Mouse (Mus musculus) Patski (cell line): ENCODE results near the gene Fggy. TPM values are rescaled to one million over a fixed set of nuclear protein-coding genes. Genes with fewer than 3 reads are reported as not detected.

Source experiments
- ATAC-seq: fragments of 100-300 bp; one replicate; pipeline ENCODE4 v1.8.0; 2021
- CTCF ChIA-PET: fragments of 350-600 bp; sonication (Branson Sonifier 250); formaldehyde crosslinking; loops from one replicate; lab custom pipeline; 2022; ENCODE audit warnings: inconsistent platforms; lab: Charles Lee
- POLR2A ChIA-PET: fragments of 350-600 bp; sonication (Branson Sonifier 250); formaldehyde crosslinking; loops from one replicate; lab custom pipeline; 2022; ENCODE audit warnings: antibody characterized with exemption, inconsistent platforms; lab: Charles Lee
- DNase-seq: peaks from one replicate; pipeline ENCODE4 v3.0.0-alpha.2; 2011; ENCODE audit warnings: low read depth, low spot score
- H3K27me3 ChIP-seq: fragments of 371-371 bp; one replicate; pipeline ENCODE4 v1.5.1; 2021
- CTCF ChIP-seq: fragments of 100-300 bp; IDR thresholded peaks from one replicate; pipeline ENCODE4 v1.5.1; 2021
- in situ Hi-C: fragments of 300-500 bp; cut with MboI; formaldehyde crosslinking; loops from 3 replicates; pipeline ENCODE4 v1.11.1; 2018; ENCODE audit warnings: low pct_unique_long_range_greater_than_20kb, mixed read lengths
- polyA plus RNA-seq: library from polyadenylated mRNA; unstranded; gene quantifications from one replicate; pipeline ENCODE4 v1.2.3, GENCODE M21; 2021

Gene Fggy
- polyA plus RNA-seq, 1 experiment from 2014 or later = 52.8 TPM

DNA sequence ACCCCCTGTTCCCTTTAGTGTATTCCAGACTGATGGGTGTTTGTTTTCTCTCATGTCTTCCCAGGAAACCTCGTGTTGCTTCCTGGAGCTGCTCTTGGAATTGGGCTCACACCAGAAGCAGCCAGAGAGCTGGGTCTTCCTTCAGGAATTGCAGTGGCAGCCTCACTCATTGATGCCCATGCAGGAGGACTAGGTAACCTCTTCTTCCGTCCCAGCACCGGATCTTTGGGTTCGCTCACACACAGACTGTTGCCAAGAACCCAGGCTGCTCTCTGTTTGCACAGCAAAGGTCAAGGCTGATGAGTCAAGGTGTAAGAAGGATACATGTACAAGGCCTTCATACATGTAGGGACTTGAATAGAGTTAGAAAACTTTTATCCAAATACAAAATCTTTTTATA is 181.4 kb downstream of the Fggy start:
- ChIA-PET POLR2A (interaction anchor here (1.6 kb wide), 1 partner anchor 687 kb away, joined by 4 read pairs; the partner anchor contains the start of gene Jun), CTCF (interaction anchor here (1.1 kb wide), 1 partner anchor 56 kb away, joined by 3 read pairs; no protein-coding TSS in a partner anchor)
- in situ Hi-C loops = loop anchor here (10.0 kb wide), 1 partner anchor 174 kb away; no protein-coding TSS in a partner anchor
- no peak for TF ChIP-seq CTCF
- no peak for ATAC-seq
- no peak for DNase-seq
- no peaks in the 10 kb centered on the region for H3K27me3 ChIP-seq

DNA sequence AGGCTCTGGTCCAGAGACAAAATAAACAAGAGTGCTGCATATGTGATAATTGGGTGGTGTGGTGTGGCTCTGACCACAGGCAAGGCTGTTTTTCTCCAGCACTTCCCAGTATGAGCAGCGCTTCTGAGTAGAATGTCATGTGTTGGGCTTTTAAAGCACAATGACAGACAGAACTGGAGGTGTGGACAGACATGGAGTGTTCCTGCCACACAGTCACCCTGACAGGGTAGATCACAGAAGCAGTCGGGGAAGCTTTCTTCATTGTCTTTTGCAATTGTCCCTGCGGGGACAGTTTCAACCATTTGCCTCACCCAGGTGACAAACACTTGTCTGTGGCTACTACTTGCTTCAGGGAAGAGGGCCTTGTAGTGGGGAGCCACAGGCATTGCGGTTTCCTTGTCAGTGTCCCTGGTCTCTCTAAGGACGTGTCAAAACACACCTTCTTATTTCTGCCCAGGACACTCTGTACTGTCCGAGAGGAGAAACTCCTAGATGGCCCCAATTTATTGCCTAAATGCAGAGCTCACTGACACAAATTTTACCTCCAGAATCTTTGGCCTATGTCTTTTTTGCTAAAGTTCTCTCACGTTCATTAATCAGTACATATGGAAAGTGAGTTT is 183.9 kb downstream of the Fggy start:
- no peak for TF ChIP-seq CTCF
- H3K27me3 ChIP-seq = no peaks in the 10 kb centered on the region
- in situ Hi-C loops = no loop called here
- ATAC-seq (no peak), DNase-seq (no peak)
- ChIA-PET CTCF (interaction anchor here (1.3 kb wide), 1 partner anchor 9 kb away, joined by 4 read pairs; no protein-coding TSS in a partner anchor), POLR2A (no interaction called here)

DNA sequence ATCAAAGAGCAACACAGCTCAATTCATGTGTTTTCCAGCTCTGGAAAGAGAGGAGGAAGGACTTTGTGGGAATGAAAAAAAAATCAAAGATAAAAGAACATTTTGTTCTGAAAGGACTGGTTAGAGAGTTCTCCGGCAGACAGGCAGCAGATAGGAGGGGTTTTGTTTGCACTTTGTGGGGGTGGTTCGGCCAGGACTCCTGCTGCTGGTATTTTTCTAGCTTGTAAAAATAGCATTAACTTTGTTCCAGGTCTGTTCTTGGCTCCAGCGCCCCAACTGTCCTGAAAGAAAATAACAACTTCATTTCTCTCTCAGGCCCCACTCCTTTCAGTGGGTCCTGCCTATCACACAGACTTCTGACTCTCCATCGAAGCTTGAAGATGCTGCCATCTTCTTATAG is 185.7 kb downstream of the Fggy start:
- ATAC-seq = no peak
- TF ChIP-seq CTCF = peak; percentile 26
- ChIA-PET CTCF (interaction anchor here (1.1 kb wide), 1 partner anchor 110 kb away, joined by 3 read pairs; no protein-coding TSS in a partner anchor), POLR2A (no interaction called here)
- no peaks in the 10 kb centered on the region for H3K27me3 ChIP-seq
- no peak for DNase-seq
- in situ Hi-C loops = no loop called here

DNA sequence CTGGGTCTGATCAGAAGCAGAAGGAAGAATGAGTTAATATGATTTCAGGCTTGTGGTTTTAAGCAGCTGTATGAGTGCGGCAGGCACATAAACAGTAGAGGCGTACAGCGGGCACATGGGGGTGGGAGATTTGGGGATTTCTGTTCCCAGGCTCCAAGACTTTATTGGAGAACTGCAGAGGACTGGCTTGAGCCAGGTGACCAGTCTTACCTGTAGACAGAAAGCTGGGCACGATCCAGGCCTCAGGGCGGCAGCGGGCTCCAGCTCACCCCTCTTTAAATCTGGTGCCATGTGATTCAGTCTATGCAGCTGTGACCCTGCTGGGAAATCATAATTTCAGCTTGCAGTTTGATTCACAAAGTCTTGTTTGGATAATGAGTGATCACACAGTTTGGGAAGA is 189.6 kb downstream of the Fggy start:
- ChIA-PET POLR2A (no interaction called here), CTCF (interaction anchor here (1.0 kb wide), 1 partner anchor 9 kb away, joined by 3 read pairs; no protein-coding TSS in a partner anchor)
- no peak for DNase-seq
- TF ChIP-seq CTCF = no peak
- no peaks in the 10 kb centered on the region for H3K27me3 ChIP-seq
- no peak for ATAC-seq
- in situ Hi-C loops = loop anchor here (5.0 kb wide), 1 partner anchor 120 kb away; no protein-coding TSS in a partner anchor

DNA sequence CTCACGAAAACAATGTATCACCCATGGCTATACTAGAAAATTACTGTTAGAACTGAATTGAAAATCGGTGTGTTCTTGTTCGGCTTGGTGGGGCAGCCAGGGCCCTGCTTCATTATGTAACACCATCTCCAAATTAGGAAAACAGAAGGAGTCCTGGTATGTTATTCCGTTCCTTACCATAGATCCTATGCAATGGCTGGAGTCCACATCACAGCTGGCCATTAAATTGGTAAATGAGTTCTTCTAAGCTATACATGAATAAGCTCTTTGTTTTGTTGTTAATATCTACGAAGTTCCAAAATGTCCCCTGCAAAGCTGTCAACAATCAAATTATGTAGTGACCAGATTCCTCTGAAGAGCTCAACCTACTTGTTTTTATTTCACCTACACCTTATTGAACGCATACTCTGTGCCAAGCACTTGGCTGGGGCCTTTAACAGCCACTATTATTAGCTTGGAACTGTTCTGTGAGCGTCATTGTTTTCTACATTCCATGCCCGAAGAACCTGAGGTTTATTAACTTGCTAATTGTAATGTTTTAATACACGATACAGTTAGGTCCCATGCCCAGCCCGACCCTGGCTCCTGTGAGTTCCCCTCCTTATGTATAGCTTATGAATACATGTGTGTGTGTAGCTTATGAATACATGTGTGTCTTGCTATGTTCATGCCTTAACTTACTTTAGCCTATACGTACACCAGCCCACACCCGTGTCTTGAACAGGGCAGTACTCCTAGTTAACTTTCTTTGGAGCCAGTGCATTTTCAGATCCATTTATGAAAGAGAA is 190.3 kb downstream of the Fggy start:
- POLR2A ChIA-PET = no interaction called here
- ATAC-seq (no peak), DNase-seq (no peak)
- in situ Hi-C loops = loop anchor here (5.0 kb wide), 1 partner anchor 120 kb away; no protein-coding TSS in a partner anchor
- no peak for TF ChIP-seq CTCF
- no peaks in the 10 kb centered on the region for H3K27me3 ChIP-seq
- CTCF ChIA-PET = interaction anchor here (1.0 kb wide), 1 partner anchor 9 kb away, joined by 3 read pairs; no protein-coding TSS in a partner anchor

DNA sequence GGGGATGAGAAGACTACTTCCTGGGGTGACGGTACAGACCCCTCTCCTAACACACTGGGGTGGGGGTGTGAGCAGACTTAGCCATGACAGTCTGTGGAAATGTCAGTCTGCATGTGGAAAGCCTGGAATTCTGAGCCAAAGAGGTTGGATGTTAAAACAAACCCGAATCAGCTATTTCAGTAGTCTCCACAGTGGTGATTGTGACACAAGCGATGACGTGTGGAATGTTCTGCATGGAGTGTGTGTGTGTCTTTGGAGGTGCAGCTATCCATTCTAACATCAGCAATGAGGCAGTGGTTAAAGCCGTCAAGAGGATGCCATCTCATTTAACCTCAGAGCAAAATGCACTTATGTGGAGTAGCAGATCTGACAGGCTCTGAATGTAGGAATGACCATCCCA is 192.9 kb downstream of the Fggy start:
- in situ Hi-C loops = loop anchor here (10.0 kb wide), 1 partner anchor 745 kb away; no protein-coding TSS in a partner anchor
- no peak for TF ChIP-seq CTCF
- ChIA-PET POLR2A (no interaction called here), CTCF (interaction anchor here (1.2 kb wide), 1 partner anchor 9 kb away, joined by 4 read pairs; no protein-coding TSS in a partner anchor)
- ATAC-seq = no peak
- DNase-seq = no peak
- H3K27me3 ChIP-seq = no peaks in the 10 kb centered on the region

DNA sequence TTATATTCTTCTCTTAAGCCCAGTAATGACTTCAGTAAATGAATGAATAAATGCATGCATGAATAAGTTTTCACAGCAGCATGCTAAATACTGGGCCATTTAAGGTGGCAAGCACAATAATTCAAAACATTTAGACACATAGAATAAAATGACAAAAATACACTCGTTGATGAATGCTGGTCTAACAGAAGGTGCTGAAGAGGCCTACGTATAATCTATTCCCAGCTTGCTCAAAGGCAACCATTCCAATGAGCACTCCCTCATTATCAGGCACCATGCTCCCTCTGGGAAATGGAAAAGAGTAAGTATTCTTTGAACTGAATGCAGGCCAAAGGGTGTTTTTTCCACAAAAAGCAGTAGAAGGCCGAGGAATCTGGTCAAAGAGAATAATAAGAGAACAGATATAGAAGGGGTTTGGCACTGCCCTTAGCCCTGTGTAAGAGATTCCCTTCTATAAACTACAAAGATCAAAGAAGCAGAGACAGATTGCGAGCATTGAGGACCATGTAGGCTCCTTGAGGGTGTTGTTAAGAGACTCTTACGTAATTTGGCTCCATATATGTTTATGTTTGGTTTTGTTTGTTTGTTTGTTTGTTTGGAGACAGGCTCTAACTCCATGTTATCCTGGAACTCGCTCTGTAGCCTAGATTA is 195.4 kb downstream of the Fggy start:
- ChIA-PET CTCF (no interaction called here), POLR2A (no interaction called here)
- no peak for TF ChIP-seq CTCF

DNA sequence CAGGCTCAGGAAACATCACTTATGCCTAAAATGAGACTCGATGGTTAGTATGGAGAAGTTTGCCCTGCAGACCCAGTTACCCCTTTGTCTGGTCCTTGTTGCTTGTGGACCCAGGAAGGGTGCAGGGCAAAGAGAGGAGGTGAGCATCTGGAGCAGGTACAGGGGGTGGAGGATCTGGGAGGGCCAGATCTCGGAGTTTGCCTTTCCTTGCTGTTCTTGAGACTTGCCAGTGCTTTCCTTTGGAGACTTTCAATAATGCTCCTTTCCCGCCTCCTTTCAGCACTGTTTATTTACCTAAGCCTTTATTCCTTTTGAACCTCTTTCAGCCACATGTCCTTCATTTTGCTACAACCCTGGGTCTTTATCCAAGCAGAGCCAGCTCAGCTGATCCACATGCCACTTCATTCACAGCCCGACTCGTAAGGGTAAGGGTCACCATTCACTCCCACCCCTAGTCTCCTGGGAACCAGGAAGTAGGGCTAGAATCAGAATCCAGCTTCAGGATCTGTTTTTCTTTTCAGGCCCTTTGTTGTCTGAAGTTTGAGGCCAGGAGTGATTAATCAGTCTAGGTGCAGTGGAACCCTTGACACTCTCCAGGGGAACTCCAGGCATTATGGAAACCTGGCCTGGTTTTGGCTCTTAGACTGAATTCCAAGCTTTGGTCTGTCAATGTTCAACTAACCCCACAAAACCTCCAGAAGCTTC is 201.9 kb downstream of the Fggy start:
- POLR2A ChIA-PET = interaction anchor here (0.6 to 1.6 kb wide), 4 partner anchors 10 to 407 kb away, joined by 3 read pairs; no protein-coding TSS in a partner anchor
- no peak for TF ChIP-seq CTCF
- H3K27me3 ChIP-seq = no peaks in the 10 kb centered on the region
- DNase-seq = peak; percentile 98
- in situ Hi-C loops = loop anchor here (10.0 kb wide), 1 partner anchor 754 kb away; no protein-coding TSS in a partner anchor
- CTCF ChIA-PET = interaction anchor here (0.9 kb wide), 1 partner anchor 36 kb away, joined by 3 read pairs; no protein-coding TSS in a partner anchor
- peak; percentile 95 for ATAC-seq

More for the DNA sequence above, 195.4 kb downstream of the Fggy start:
- DNase-seq = no peak
- no peak for ATAC-seq
- no peaks in the 10 kb centered on the region for H3K27me3 ChIP-seq
- in situ Hi-C loops = loop anchor here (10.0 kb wide), 1 partner anchor 748 kb away; no protein-coding TSS in a partner anchor

DNA sequence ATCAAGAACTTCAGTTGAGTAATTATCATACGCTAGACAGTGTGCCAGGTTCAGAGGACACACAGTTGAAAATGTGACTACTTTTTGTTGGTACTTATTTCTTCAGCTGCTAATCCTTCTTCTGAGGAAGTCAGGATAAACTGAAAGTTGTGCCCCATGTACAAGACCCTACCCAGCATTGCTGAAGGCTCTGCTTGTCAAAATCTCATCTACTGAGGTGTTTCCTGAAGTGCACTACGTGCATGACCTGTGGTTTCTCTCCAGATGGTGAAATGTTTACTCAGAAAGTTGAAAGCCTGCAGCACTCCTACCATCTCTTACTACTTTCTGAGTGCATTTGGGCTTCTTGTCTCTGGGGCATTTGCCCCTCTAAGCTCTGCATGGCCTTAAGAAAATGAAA is 208.1 kb downstream of the Fggy start:
- H3K27me3 ChIP-seq = no peaks in the 10 kb centered on the region
- in situ Hi-C loops = no loop called here
- no peak for TF ChIP-seq CTCF
- DNase-seq = no peak
- POLR2A ChIA-PET = no interaction called here
- no peak for ATAC-seq
- CTCF ChIA-PET = interaction anchor here (0.9 to 1.0 kb wide), 2 partner anchors 12 to 17 kb away, joined by 3 to 4 read pairs; no protein-coding TSS in a partner anchor
